Comparison of ENCODE assay signal across 25 mouse cellular contexts in genomic region chr5:113610490-113610889, GRCm38 (mm10). TPM values are rescaled to one million over a fixed set of nuclear protein-coding genes. Genes with fewer than 3 reads are reported as not detected.
DNase-seq lines count a peak whose midpoint lies in the region; ATAC-seq and TF ChIP-seq lines count a peak whose summit lies in the region.
"Had no signal": no experiment of that assay in that cellular context is flagged by ENCODE, and none has a peak within 500 bp of the region (broad histone marks: within the 10 kb centered on the region; RNA-seq: fewer than 3 reads in every experiment).

No protein-coding gene starts in this region.

- 66% methylated on average over 6 of the region's 6 CpGs for whole genome bisulfite sequencing in hindbrain, embryonic 12.5 days
- 48% methylated on average over 6 of the region's 6 CpGs for WGBS in hindbrain, postnatal 0 days
- WGBS in midbrain, embryonic 11.5 days: 74% methylated on average over 6 of the region's 6 CpGs
- 60% methylated on average over 6 of the region's 6 CpGs for WGBS in midbrain, embryonic 15.5 days
- WGBS in embryonic facial prominence, embryonic 13.5 days: 71% methylated on average over 6 of the region's 6 CpGs

- no peak overlapping the region for H3K27ac ChIP-seq in hindbrain, embryonic 12.5 days
- H3K27ac ChIP-seq in hindbrain, postnatal 0 days: no peak overlapping the region
- H3K27ac ChIP-seq in midbrain, embryonic 11.5 days (ENCODE audit: low read depth, low read length): no peak overlapping the region
- H3K27ac ChIP-seq in midbrain, embryonic 15.5 days: no peak overlapping the region
- no peak overlapping the region for H3K27ac ChIP-seq in embryonic facial prominence, embryonic 13.5 days
- H3K27ac ChIP-seq: embryonic facial prominence, embryonic 15.5 days; heart, embryonic 15.5 days; left cerebral cortex, adult 2 months had no signal

- no peak overlapping the region for H3K4me3 ChIP-seq in hindbrain, embryonic 12.5 days
- H3K4me3 ChIP-seq in hindbrain, postnatal 0 days (ENCODE audit: low read length): no peak overlapping the region
- no peak overlapping the region for H3K4me3 ChIP-seq in midbrain, embryonic 11.5 days (ENCODE audit: low read depth, low read length)
- H3K4me3 ChIP-seq in midbrain, embryonic 15.5 days: no peak overlapping the region
- H3K4me3 ChIP-seq in embryonic facial prominence, embryonic 13.5 days: no peak overlapping the region
- H3K4me3 ChIP-seq: embryonic facial prominence, embryonic 15.5 days; heart, embryonic 15.5 days; left cerebral cortex, adult 2 months; myocyte had no signal

- H3K4me1 ChIP-seq in hindbrain, embryonic 12.5 days: peaks cover 27% of the 10 kb centered on the region
- H3K4me1 ChIP-seq in hindbrain, postnatal 0 days (ENCODE audit: insufficient read depth, low read length): peaks cover 18% of the 10 kb centered on the region
- 0 out of 2 replicates have a peak, but pooled peaks cover 2% of the 10 kb centered on the region for H3K4me1 ChIP-seq in midbrain, embryonic 11.5 days (ENCODE audit: control insufficient read depth, insufficient read depth, low read length)
- H3K4me1 ChIP-seq in midbrain, embryonic 15.5 days: peaks cover 21% of the 10 kb centered on the region
- H3K4me1 ChIP-seq in embryonic facial prominence, embryonic 13.5 days: peaks cover 29% of the 10 kb centered on the region

- H3K4me2 ChIP-seq in hindbrain, embryonic 12.5 days (replicated peaks): no peak overlapping the region
- H3K4me2 ChIP-seq in hindbrain, postnatal 0 days (ENCODE audit: low read depth, low read length): no peak overlapping the region
- no peak overlapping the region for H3K4me2 ChIP-seq in midbrain, embryonic 11.5 days
- H3K4me2 ChIP-seq in midbrain, embryonic 15.5 days: no peak overlapping the region
- no peak overlapping the region for H3K4me2 ChIP-seq in embryonic facial prominence, embryonic 13.5 days
- H3K4me2 ChIP-seq: embryonic facial prominence, embryonic 15.5 days; heart, embryonic 15.5 days had no signal

- peak; percentile 41 to 50 for DNase-seq in cerebellum, postnatal 25 days
- DNase-seq in cerebellum, adult 9-11 months: no peak
- no peak for DNase-seq in hindbrain, postnatal 0 days (ENCODE audit: low spot score)
- peak; percentile 75 for DNase-seq in midbrain, embryonic 11.5 days (ENCODE audit: low spot score, missing footprints)
- no peak for DNase-seq in left cerebral cortex, adult 9 months (ENCODE audit: low spot score in 2 of 2)
- DNase-seq: adrenal gland, postnatal 25 days; cerebellum, postnatal 14 days; embryo, embryonic 11 days; heart, postnatal 4 days; kidney, adult 8-10 months; kidney, postnatal 10 days; left cerebral cortex, postnatal 4 days; lung, postnatal 14 days; right cerebral cortex, adult 18-20 months; thymus, adult 18-20 months; thymus, postnatal 36 days had no signal

- H3K27me3 ChIP-seq in hindbrain, embryonic 12.5 days: peaks cover 4% of the 10 kb centered on the region; the same call in 1 of the 2 replicates
- no peaks in the 10 kb centered on the region for H3K27me3 ChIP-seq in hindbrain, postnatal 0 days (ENCODE audit: insufficient read depth, low read length)
- no peaks in the 10 kb centered on the region for H3K27me3 ChIP-seq in midbrain, embryonic 11.5 days (ENCODE audit: control insufficient read depth, insufficient read depth, low read length)
- no peaks in the 10 kb centered on the region for H3K27me3 ChIP-seq in midbrain, embryonic 15.5 days (replicated peaks)
- 0 out of 2 replicates have a peak, but pooled peaks cover 3% of the 10 kb centered on the region for H3K27me3 ChIP-seq in embryonic facial prominence, embryonic 13.5 days
- H3K27me3 ChIP-seq: embryonic facial prominence, embryonic 15.5 days had no signal

- no peaks in the 10 kb centered on the region for H3K36me3 ChIP-seq in hindbrain, embryonic 12.5 days
- H3K36me3 ChIP-seq in hindbrain, postnatal 0 days (ENCODE audit: insufficient read depth, low read length): no peaks in the 10 kb centered on the region
- H3K36me3 ChIP-seq in midbrain, embryonic 11.5 days (ENCODE audit: control insufficient read depth, insufficient read depth, low read length): no peaks in the 10 kb centered on the region
- no peaks in the 10 kb centered on the region for H3K36me3 ChIP-seq in midbrain, embryonic 15.5 days (replicated peaks)
- peaks cover 9% of the 10 kb centered on the region; the same call in 1 of the 2 replicates for H3K36me3 ChIP-seq in embryonic facial prominence, embryonic 13.5 days
- H3K36me3 ChIP-seq: heart, embryonic 15.5 days had no signal

- H3K9ac ChIP-seq in hindbrain, embryonic 12.5 days: no peak overlapping the region
- no peak overlapping the region for H3K9ac ChIP-seq in hindbrain, postnatal 0 days (replicated peaks; ENCODE audit: low read length)
- H3K9ac ChIP-seq in midbrain, embryonic 11.5 days (ENCODE audit: low read length): no peak overlapping the region
- H3K9ac ChIP-seq in midbrain, embryonic 15.5 days: no peak overlapping the region
- 0 out of 2 replicates have a peak overlapping the region, but pooled peaks have one; percentile 40 for H3K9ac ChIP-seq in embryonic facial prominence, embryonic 13.5 days
- H3K9ac ChIP-seq: embryonic facial prominence, embryonic 15.5 days; heart, embryonic 15.5 days had no signal

- no peak for TF ChIP-seq CTCF in hindbrain, postnatal 0 days (IDR thresholded peaks at IDR 0.05; ENCODE audit: low read depth)

- peak; percentile 29; the same call in 1 of the 2 replicates for ATAC-seq in hindbrain, embryonic 12.5 days (ENCODE audit: low FRiP score)
- ATAC-seq in hindbrain, postnatal 0 days: no peak
- no peak for ATAC-seq in midbrain, embryonic 11.5 days (ENCODE audit: low FRiP score)
- ATAC-seq in midbrain, embryonic 15.5 days (replicated peaks): no peak
- ATAC-seq in embryonic facial prominence, embryonic 13.5 days (ENCODE audit: insufficient number of reproducible peaks, insufficient read depth, low FRiP score, low TSS enrichment, low read depth): no peak
- ATAC-seq: CD4-positive, CD25-positive, alpha-beta regulatory T cell, adult 4 months; inflammation-experienced regulatory T-cells, adult 6 months had no signal

- H3K9me3 ChIP-seq in hindbrain, embryonic 12.5 days (replicated peaks): no peaks in the 10 kb centered on the region
- no peaks in the 10 kb centered on the region for H3K9me3 ChIP-seq in hindbrain, postnatal 0 days (ENCODE audit: low read length)
- H3K9me3 ChIP-seq in midbrain, embryonic 11.5 days (ENCODE audit: control insufficient read depth, low read length): no peaks in the 10 kb centered on the region
- H3K9me3 ChIP-seq in midbrain, embryonic 15.5 days: no peaks in the 10 kb centered on the region
- no peaks in the 10 kb centered on the region for H3K9me3 ChIP-seq in embryonic facial prominence, embryonic 13.5 days
- H3K9me3 ChIP-seq: embryonic facial prominence, embryonic 15.5 days; heart, embryonic 15.5 days had no signal

RNA-seq across cellular contexts. Expression of gene Cmklr1, which starts 39.7 kb away (rescaled TPM):
- 2.0 and 2.1 TPM in 2 replicates for polyA plus RNA-seq in hindbrain, embryonic 12.5 days (2016; fragmentation: Nextera tagmentation; extraction: Ambion mirVana)
- 4.8 and 9.7 TPM in 2 replicates for total RNA-seq in hindbrain, postnatal 0 days (2014; rRNA removed)
- 0.91 and 1.6 TPM in 2 replicates for polyA plus RNA-seq in hindbrain, postnatal 0 days (2015; fragmentation: Nextera tagmentation; extraction: Ambion mirVana)
- polyA plus RNA-seq in midbrain, embryonic 11.5 days (2014; fragmentation: Nextera tagmentation; extraction: Ambion mirVana): 0.98 and 2.2 TPM in 2 replicates
- polyA plus RNA-seq in midbrain, embryonic 15.5 days (2015; fragmentation: Nextera tagmentation; extraction: Ambion mirVana): 2.0 and 2.8 TPM in 2 replicates
- 4.5 and 5.3 TPM in 2 replicates for polyA plus RNA-seq in embryonic facial prominence, embryonic 13.5 days (2015; fragmentation: Nextera tagmentation; extraction: Ambion mirVana)
- polyA plus RNA-seq: CD4-positive, CD25-positive, alpha-beta regulatory T cell, adult 4 months had no signal

Comparison
In these comparisons a context has a peak if more than half of its experiments do, and no peak if none do; other contexts are left out.
1. DNase-seq: peak in cerebellum, postnatal 25 days (2 of 2) and midbrain, embryonic 11.5 days (single experiment); none in cerebellum, adult 9-11 months (single experiment), hindbrain, postnatal 0 days (single experiment) and left cerebral cortex, adult 9 months (0 of 2).